Comparison of ENCODE assay signal across 8 mouse cellular contexts in genomic region chr4:148627246-148627645, GRCm38 (mm10). TPM values are rescaled to one million over a fixed set of nuclear protein-coding genes. Genes with fewer than 3 reads are reported as not detected.
DNase-seq lines count a peak whose midpoint lies in the region; ATAC-seq and TF ChIP-seq lines count a peak whose summit lies in the region.

No protein-coding gene starts in this region.

- no peaks in the 10 kb centered on the region for H3K9me3 ChIP-seq in kidney, postnatal 0 days (replicated peaks; ENCODE audit: low read length)
- H3K9me3 ChIP-seq in embryonic facial prominence, embryonic 15.5 days (replicated peaks), result no peaks in the 10 kb centered on the region
- H3K9me3 ChIP-seq in intestine, postnatal 0 days (ENCODE audit: control insufficient read depth), result no peaks in the 10 kb centered on the region
- no peaks in the 10 kb centered on the region for H3K9me3 ChIP-seq in neural tube, embryonic 12.5 days

- H3K9ac ChIP-seq in kidney, postnatal 0 days (ENCODE audit: low read depth, low read length), result peak overlapping the region; percentile 99; the same call in 1 of the 2 replicates
- H3K9ac ChIP-seq in embryonic facial prominence, embryonic 15.5 days, result no peak overlapping the region
- peak overlapping the region; percentile 99 for H3K9ac ChIP-seq in intestine, postnatal 0 days (ENCODE audit: low read depth, low read length)
- no peak overlapping the region for H3K9ac ChIP-seq in neural tube, embryonic 12.5 days

- peak overlapping the region; percentile 64; the same call in 1 of the 2 replicates for H3K4me2 ChIP-seq in kidney, postnatal 0 days (ENCODE audit: low read length)
- H3K4me2 ChIP-seq in embryonic facial prominence, embryonic 15.5 days (replicated peaks), result peak overlapping the region; percentile 75
- H3K4me2 ChIP-seq in intestine, postnatal 0 days (replicated peaks; ENCODE audit: low read depth), result peak overlapping the region; percentile 72
- H3K4me2 ChIP-seq in neural tube, embryonic 12.5 days (replicated peaks), result peak overlapping the region; percentile 82

- intact Hi-C loops in gastrocnemius, postnatal 14 days (cut with DNase I; ENCODE audit: low total_unique reads), result no loop called here

- peaks cover 15% of the 10 kb centered on the region for H3K4me1 ChIP-seq in kidney, postnatal 0 days (replicated peaks; ENCODE audit: insufficient read depth, low read length)
- peaks cover 22% of the 10 kb centered on the region for H3K4me1 ChIP-seq in embryonic facial prominence, embryonic 15.5 days
- H3K4me1 ChIP-seq in intestine, postnatal 0 days (replicated peaks; ENCODE audit: control insufficient read depth, insufficient read depth, low read length), result no peaks in the 10 kb centered on the region
- peaks cover 12% of the 10 kb centered on the region for H3K4me1 ChIP-seq in neural tube, embryonic 12.5 days

- DNase-seq in kidney, postnatal 0 days (ENCODE audit: low spot score), result no peak
- no peak for DNase-seq in kidney, adult 9 months
- DNase-seq in cerebellum, adult 11 months, result no peak
- DNase-seq in gastrocnemius, postnatal 14 days, result no peak
- DNase-seq in frontal cortex, postnatal 10 days (ENCODE audit: low spot score in 2 of 2), result no peak

- ATAC-seq in kidney, postnatal 0 days (replicated peaks; ENCODE audit: low FRiP score, low read depth), result peak; percentile 4
- no peak for ATAC-seq in embryonic facial prominence, embryonic 15.5 days (ENCODE audit: insufficient number of reproducible peaks, low FRiP score, low TSS enrichment, low read depth)
- peak; percentile 2; the same call in 1 of the 2 replicates for ATAC-seq in intestine, postnatal 0 days
- peak; percentile 23 for ATAC-seq in neural tube, embryonic 12.5 days (ENCODE audit: low FRiP score, low read depth)

- H3K4me3 ChIP-seq in kidney, postnatal 0 days (replicated peaks; ENCODE audit: low read depth, low read length), result peak overlapping the region; percentile 92
- peak overlapping the region; percentile 88 for H3K4me3 ChIP-seq in embryonic facial prominence, embryonic 15.5 days (replicated peaks)
- H3K4me3 ChIP-seq in intestine, postnatal 0 days (ENCODE audit: low read depth, low read length), result peak overlapping the region; percentile 97
- no peak overlapping the region for H3K4me3 ChIP-seq in neural tube, embryonic 12.5 days

- no peak for TF ChIP-seq CTCF in kidney, postnatal 0 days (IDR thresholded peaks at IDR 0.05; ENCODE audit: low read depth)
- TF ChIP-seq CTCF in intestine, postnatal 0 days (IDR thresholded peaks at IDR 0.05; ENCODE audit: low read depth), result no peak

- H3K27me3 ChIP-seq in kidney, postnatal 0 days (ENCODE audit: insufficient read depth, low read length), result no peaks in the 10 kb centered on the region
- H3K27me3 ChIP-seq in embryonic facial prominence, embryonic 15.5 days, result no peaks in the 10 kb centered on the region
- no peaks in the 10 kb centered on the region for H3K27me3 ChIP-seq in intestine, postnatal 0 days (replicated peaks; ENCODE audit: control insufficient read depth, insufficient read depth, low read length)
- H3K27me3 ChIP-seq in neural tube, embryonic 12.5 days (replicated peaks), result no peaks in the 10 kb centered on the region

- 61% methylated on average over 3 of the region's 3 CpGs for WGBS in kidney, postnatal 0 days
- 61% methylated on average over 3 of the region's 3 CpGs for WGBS in embryonic facial prominence, embryonic 15.5 days
- WGBS in intestine, postnatal 0 days, result 62% methylated on average over 3 of the region's 3 CpGs
- 61% methylated on average over 3 of the region's 3 CpGs for WGBS in neural tube, embryonic 12.5 days

- peaks cover 19% of the 10 kb centered on the region; the same call in 1 of the 2 replicates for H3K36me3 ChIP-seq in kidney, postnatal 0 days (ENCODE audit: insufficient read depth, low read length)
- H3K36me3 ChIP-seq in embryonic facial prominence, embryonic 15.5 days, result peaks cover 27% of the 10 kb centered on the region
- peaks cover 20% of the 10 kb centered on the region for H3K36me3 ChIP-seq in intestine, postnatal 0 days (ENCODE audit: control insufficient read depth, insufficient read depth)
- peaks cover 28% of the 10 kb centered on the region for H3K36me3 ChIP-seq in neural tube, embryonic 12.5 days

- peak overlapping the region; percentile 32; the same call in 1 of the 2 replicates for H3K27ac ChIP-seq in kidney, postnatal 0 days
- H3K27ac ChIP-seq in embryonic facial prominence, embryonic 15.5 days (replicated peaks), result peak overlapping the region; percentile 95; the same call in 1 of the 2 replicates
- no peak overlapping the region for H3K27ac ChIP-seq in intestine, postnatal 0 days (ENCODE audit: low read depth, low read length)
- H3K27ac ChIP-seq in neural tube, embryonic 12.5 days, result no peak overlapping the region

RNA-seq across cellular contexts. Expression of gene Tardbp, which starts 0.4 kb away (rescaled TPM):
- 241 and 281 TPM in 2 replicates for polyA plus RNA-seq in kidney, postnatal 0 days (2015; fragmentation: Nextera tagmentation; extraction: Ambion mirVana)
- polyA plus RNA-seq in embryonic facial prominence, embryonic 15.5 days (2015; fragmentation: Nextera tagmentation; extraction: Ambion mirVana), result 282 and 285 TPM in 2 replicates
- 113 and 124 TPM in 2 replicates for polyA plus RNA-seq in intestine, postnatal 0 days (2015; fragmentation: Nextera tagmentation; extraction: Ambion mirVana)
- polyA plus RNA-seq in neural tube, embryonic 12.5 days (2016; fragmentation: Nextera tagmentation; extraction: Ambion mirVana), result 323 and 327 TPM in 2 replicates
- 100 to 1,000 TPM; 115 TPM for total RNA-seq in gastrocnemius, postnatal 14 days (2021)

RNA-seq across cellular contexts. Expression of gene Gm572, which starts 15.9 kb away (rescaled TPM):
- polyA plus RNA-seq in kidney, postnatal 0 days (2015; fragmentation: Nextera tagmentation; extraction: Ambion mirVana), result not detected in 2 replicates
- polyA plus RNA-seq in embryonic facial prominence, embryonic 15.5 days (2015; fragmentation: Nextera tagmentation; extraction: Ambion mirVana), result not detected in 2 replicates
- polyA plus RNA-seq in intestine, postnatal 0 days (2015; fragmentation: Nextera tagmentation; extraction: Ambion mirVana), result not detected in 2 replicates
- polyA plus RNA-seq in neural tube, embryonic 12.5 days (2016; fragmentation: Nextera tagmentation; extraction: Ambion mirVana), result not detected in 2 replicates
- 1 to 10 TPM; 6.9 to 7.7 TPM for total RNA-seq in gastrocnemius, postnatal 14 days (2021)

RNA-seq across cellular contexts. Expression of gene Masp2, which starts 24.9 kb away (rescaled TPM):
- 0.15 TPM in 1 of 2 replicates, not detected in the other for polyA plus RNA-seq in kidney, postnatal 0 days (2015; fragmentation: Nextera tagmentation; extraction: Ambion mirVana)
- 0.39 and 0.40 TPM in 2 replicates for polyA plus RNA-seq in embryonic facial prominence, embryonic 15.5 days (2015; fragmentation: Nextera tagmentation; extraction: Ambion mirVana)
- not detected in 2 replicates for polyA plus RNA-seq in intestine, postnatal 0 days (2015; fragmentation: Nextera tagmentation; extraction: Ambion mirVana)
- 0.27 and 0.38 TPM in 2 replicates for polyA plus RNA-seq in neural tube, embryonic 12.5 days (2016; fragmentation: Nextera tagmentation; extraction: Ambion mirVana)
- under 1 TPM; 0.35 to 0.41 TPM for total RNA-seq in gastrocnemius, postnatal 14 days (2021)

RNA-seq across cellular contexts. Expression of gene Srm, which starts 35.9 kb away (rescaled TPM):
- polyA plus RNA-seq in kidney, postnatal 0 days (2015; fragmentation: Nextera tagmentation; extraction: Ambion mirVana), result 122 and 125 TPM in 2 replicates
- polyA plus RNA-seq in embryonic facial prominence, embryonic 15.5 days (2015; fragmentation: Nextera tagmentation; extraction: Ambion mirVana), result 242 and 249 TPM in 2 replicates
- 49.3 and 50.5 TPM in 2 replicates for polyA plus RNA-seq in intestine, postnatal 0 days (2015; fragmentation: Nextera tagmentation; extraction: Ambion mirVana)
- 167 and 170 TPM in 2 replicates for polyA plus RNA-seq in neural tube, embryonic 12.5 days (2016; fragmentation: Nextera tagmentation; extraction: Ambion mirVana)
- 10 to 100 TPM; 15.9 to 20.9 TPM for total RNA-seq in gastrocnemius, postnatal 14 days (2021)

Comparison
In these comparisons a context has a peak if more than half of its experiments do, and no peak if none do; other contexts are left out.
1. H3K27ac ChIP-seq: peak in kidney, postnatal 0 days (single experiment) and embryonic facial prominence, embryonic 15.5 days (single experiment); none in intestine, postnatal 0 days (single experiment) and neural tube, embryonic 12.5 days (single experiment).
2. H3K9ac ChIP-seq: peak in kidney, postnatal 0 days (single experiment) and intestine, postnatal 0 days (single experiment); none in embryonic facial prominence, embryonic 15.5 days (single experiment) and neural tube, embryonic 12.5 days (single experiment).
3. Peak in every context shown above with its lines, with median percentiles within 50 percentile points of each other: H3K4me2 ChIP-seq.